Mouse (Mus musculus): Measurements from ENCODE around the gene Kidins220. TPM values are rescaled to one million over a fixed set of nuclear protein-coding genes. Genes with fewer than 3 reads are reported as not detected.

Kidins220 gene
- total RNA-seq (2021) = 10 to 100 TPM; 65.7 to 67.7 TPM
- long read RNA-seq, experiment 1, partial matches to known transcripts = 3 of 22 reads
- long read RNA-seq, experiment 1, other reads (novel, unspliced or antisense) = 19 of 22 reads
- long read RNA-seq, experiment 2, partial matches to known transcripts = 7 of 25 reads
- long read RNA-seq, experiment 2, other reads (novel, unspliced or antisense) = 18 of 25 reads

DNA sequence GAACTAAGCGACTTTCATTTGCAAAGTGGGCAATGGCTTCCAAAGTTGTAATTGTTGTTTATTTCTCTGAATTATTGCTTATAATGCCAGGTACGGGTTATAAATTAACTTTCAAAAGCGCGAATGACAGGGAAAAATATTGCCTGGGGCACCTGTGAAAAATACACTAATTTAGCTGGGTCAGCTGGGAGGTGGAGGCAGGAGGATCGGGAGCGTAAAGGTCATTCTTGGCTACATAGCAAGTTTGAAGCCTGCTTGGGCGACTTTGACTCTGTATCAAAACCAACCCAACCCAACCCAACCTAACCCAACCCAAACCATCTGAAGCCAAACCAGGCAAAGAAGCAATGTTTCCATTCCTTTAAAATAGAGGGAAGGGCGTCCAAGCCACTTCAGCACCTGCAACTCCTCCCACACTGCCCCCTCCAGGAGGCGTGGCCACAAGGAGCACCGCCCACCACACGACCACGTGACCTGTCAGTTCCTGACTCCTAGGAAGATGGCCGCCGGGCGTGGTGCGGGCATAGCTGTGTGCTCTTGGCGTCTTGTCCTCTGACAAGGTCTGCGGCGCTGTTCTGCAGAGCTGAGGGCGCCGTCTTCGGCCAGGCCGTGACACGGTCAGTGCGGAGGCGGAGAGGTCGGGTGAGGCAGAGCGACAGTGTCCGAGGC lies at the start of gene Kidins220:
Gene Kidins220 (plus strand): TSS at position 480 of the 669 bp plus-strand sequence.
- DNase-seq (ENCODE audit: low spot score in 2 of 2) = peak; percentile 91 to 95

DNA sequence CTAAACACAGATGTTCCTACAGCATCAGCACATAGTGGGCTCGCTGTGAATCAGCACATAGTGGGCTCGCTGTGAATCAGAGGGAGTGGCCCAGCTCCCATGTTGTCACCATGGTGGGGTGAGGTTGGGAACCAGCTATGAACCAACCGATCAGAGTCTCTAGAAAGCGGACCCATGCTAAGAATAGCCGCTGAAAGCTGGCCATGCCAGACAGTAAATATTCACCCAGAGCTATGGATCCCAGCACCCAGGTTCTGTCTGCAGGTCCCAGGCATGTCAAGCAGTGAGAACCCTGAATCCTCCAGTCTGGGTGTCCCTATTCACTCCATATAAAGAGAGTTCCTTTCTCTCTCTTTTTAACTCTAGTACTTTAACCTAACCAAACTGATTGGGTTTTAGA lies 49.4 kb upstream of the Kidins220 start:
- no peak for DNase-seq (ENCODE audit: low spot score in 2 of 2)

DNA sequence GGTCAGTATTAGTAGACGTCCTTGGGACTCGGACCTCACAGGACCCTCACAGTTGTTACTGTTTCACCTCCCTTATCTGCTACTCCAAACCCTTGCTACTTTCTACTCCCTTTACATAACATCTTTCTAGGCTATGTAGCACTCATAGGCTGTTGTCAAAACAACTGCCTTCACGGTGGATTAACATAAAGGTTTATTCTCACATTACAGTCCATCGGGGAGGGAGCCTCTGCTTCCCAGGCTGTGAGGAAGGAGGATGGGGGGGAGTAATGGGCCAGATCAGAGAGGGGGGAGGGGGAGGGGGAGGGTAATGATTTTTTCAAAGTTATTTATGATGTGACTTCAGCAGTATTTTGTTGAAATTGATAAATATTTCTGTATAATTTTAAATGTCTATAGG lies 49.0 kb upstream of the Kidins220 start:
- no peak for DNase-seq (ENCODE audit: low spot score in 2 of 2)

DNA sequence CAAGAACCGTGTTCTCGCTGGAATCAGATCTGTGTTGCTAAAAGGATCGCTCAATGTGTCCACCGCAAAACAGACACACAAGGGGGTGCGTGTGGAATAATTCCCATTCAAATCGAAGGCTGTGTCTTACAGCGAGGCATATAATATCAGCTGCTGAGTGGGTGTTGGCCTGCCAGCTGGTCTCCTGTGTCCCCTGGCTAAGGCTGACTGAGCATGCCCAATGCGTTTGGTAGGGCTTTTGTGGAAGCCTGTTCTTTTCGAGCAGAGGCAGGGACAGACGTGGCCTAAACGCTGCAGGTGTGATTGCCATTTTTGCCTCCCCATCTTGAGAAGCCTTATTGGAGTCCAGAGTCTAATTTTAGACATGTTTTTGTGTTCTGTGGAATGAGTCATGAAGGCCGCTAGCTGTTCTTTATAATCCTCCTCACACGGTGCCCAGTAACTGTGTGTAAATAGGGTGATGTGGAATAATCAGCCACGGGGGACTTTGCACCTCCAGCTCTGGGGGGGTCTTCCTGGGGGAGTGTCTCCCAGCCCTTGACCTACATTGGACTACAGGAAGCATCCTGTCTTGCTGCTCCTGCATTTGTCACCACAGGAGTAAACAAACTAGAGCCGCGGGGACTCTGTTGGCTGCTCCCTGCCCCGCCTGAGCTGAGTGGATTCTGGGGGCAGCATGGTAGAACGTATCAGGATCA lies 46.5 kb upstream of the Kidins220 start:
- no peak for DNase-seq (ENCODE audit: low spot score in 2 of 2)

DNA sequence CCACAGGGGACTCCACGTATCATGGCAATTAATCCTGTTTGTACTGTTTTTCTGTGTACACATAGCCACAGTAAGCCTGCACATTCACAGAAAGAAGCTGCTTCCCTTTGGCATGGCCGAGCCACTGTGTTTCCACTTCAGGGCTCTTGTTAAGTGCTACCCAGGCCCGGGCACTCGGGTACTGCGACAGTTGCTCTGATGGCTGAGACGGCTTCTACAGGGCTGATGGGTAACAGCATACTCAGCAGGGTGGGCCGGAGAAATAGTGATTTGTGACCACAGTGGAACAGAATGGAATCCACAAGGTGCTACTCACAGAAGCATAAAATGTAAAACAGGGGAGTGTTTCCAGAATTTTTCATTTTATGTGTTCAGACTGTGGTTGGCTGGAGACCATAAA lies 45.7 kb upstream of the Kidins220 start:
- DNase-seq (ENCODE audit: low spot score in 2 of 2) = no peak

DNA sequence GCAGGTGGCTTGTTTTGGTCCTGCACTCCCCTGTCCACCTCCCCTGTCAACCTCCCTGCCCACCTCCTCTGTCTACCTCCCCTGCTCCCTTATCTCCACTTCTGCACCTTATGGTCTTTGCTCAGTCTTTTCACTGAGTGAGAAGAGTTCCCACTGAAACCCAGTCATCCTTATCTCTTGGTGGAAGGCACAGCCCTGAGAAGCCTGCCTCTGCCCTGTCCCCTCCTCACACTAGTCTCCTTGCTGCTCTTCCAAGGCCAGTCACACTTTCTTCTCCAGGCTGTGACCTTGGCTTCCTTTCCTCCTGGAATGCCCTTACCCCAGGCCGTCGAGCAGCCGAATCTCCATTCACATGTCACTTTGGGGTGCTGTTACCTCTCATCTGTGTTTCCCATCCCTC lies 44.0 kb upstream of the Kidins220 start:
- no peak for DNase-seq (ENCODE audit: low spot score in 2 of 2)

DNA sequence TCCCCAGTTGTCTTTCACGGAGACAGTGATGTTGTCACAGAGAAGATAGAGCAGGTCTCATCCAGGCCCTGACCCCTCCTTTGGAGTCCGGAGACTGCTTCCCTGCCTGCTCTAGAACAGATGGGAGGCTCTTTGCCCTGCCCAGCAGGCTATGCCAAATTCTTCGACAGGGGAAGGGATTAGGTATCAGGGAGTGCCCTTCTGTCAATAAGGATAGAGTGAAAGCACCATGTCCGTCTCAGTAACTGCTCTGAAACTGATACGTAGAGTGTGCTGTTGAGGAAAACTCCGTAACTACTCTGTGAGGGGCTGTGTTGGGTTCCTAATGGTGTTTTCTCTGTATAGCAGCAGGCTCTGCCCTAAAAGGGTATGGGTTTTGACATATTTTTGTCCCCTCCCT lies 42.6 kb upstream of the Kidins220 start:
- DNase-seq (ENCODE audit: low spot score in 2 of 2) = no peak

DNA sequence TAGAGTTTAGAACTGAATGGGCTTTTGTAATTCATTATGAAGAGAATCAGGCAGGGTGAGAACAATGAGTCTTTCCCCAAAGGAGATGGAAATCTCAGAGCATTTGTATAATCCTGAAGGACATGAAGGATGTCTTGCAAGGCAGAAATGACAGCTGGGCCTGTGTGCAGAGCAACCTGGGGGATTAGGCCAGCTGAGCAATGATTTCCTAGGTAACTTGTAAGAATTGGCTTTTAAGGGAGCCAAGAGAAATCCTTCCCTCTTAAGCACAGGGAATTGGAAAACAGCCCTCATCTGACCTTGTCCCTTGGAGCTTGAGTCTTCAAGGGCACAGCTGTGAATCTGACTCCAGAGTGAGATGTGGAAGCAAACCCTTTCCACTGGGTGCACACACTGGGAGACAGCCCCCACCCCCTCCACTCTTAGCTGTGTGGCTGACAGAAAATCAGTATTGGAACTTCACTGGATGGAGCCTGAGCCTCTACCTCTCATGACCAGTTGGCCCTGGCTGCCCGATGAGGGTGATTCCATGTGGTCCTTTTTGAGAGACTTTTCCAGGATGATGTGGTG lies 41.4 kb upstream of the Kidins220 start:
- DNase-seq (ENCODE audit: low spot score in 2 of 2) = no peak

DNA sequence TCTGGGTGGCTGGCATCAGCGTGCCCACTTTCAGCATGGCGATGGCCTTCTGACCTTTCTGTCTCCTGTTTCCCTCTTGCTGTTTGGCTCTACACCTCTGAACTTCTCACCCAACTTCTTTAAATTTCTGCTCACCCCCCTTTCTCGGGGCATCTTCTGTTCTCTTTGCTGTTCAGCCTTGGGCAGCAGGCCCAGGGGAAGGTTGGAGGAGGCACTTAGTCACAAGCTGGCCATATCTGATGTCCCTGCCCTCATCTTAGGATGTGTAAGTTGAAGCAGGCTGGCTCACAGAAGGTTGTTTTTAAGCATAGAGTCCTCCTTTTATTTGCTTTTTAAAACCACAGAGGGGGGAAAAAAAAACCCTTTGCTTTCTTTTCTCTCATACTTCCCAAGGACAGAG lies 40.7 kb upstream of the Kidins220 start:
- no peak for DNase-seq (ENCODE audit: low spot score in 2 of 2)

DNA sequence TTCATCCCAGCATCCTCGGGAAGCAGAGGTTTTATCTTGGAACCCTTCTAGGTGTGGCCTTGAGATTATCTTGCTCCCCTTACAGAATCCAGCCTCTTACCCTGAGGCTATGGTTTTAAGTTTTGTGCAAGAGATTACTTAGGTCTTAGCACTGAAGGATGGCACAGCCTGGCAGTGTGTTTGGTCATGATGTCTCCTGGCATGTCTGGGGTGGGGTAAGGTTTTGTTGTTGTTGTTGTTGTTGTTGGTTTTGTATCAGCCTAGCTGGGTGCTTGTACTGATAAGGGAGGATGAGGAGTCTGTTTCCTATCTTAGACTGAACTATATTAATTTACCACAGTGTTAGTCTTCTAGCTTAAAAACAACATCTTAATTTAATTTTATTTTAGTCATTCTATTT lies 38.4 kb upstream of the Kidins220 start:
- no peak for DNase-seq (ENCODE audit: low spot score in 2 of 2)

DNA sequence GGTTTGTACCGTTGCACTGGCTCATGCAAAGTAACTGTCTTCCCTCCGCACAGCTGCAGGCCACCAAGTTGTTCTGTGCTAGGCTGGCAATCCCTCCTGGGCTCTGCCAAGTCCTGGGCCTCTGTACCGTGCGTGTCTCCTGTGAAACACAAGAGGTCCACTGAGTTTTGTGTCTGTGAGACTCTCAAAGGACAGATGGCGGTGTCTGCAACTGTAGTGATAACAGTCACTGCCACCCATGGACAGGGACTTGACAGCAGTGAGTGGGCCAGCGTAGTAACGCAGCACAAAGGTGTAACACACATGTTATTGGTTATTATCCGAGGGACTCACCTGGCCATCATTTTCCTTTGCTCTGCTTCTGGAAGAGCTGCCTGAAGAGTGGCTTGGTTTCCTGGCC lies 35.4 kb upstream of the Kidins220 start:
- no peak for DNase-seq (ENCODE audit: low spot score in 2 of 2)

DNA sequence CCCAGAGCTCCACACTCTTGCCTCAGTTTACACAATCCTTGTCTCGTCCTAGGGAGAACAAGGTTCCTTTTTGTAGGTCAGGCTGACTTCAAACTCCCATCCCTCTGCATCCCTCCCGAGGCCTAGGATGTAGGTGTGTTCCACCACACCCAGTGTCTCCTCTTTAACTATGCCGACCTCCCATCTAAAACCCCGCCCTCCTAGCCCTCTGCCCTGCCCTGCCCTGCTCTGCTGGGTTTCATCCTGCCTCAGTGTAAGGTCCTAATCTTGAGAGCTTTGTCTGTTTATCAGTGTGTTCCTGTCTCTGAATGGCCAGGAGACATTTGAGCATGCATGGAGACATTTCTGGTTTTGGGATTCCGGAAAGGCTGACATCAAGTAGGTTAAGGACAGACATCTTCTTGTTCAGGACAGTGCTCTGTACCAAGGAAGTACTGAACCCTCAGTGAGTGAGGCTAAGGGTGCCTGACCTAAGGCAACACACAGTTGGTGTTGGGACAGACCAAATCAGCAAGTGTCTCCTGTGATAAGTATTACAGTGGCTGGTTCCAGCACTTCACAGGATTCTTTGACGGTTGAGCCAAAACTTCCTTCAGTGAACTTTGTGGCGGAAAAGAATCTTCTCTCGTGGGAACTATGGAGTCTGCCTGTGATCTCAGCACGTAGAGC lies 32.0 kb upstream of the Kidins220 start:
- DNase-seq (ENCODE audit: low spot score in 2 of 2) = no peak

DNA sequence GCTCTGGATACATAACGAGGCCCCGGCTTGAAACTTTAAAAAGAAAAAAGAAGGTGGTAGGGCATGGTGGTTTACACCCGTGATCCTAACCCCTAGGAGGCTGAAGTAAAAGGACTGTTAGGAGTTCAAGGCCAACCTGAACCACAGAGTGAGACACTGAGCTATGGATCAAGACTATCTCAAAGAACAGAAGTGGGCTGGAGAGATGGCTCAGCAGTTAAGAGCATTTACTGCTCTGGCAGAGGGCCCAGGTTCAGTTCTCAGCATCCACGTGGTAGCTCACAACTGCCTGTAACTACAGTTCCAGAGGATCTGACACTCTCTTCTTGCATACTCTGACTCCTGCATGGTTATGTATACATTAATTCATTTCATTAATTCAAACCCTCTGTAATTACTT lies 31.3 kb upstream of the Kidins220 start:
- DNase-seq (ENCODE audit: low spot score in 2 of 2) = no peak

DNA sequence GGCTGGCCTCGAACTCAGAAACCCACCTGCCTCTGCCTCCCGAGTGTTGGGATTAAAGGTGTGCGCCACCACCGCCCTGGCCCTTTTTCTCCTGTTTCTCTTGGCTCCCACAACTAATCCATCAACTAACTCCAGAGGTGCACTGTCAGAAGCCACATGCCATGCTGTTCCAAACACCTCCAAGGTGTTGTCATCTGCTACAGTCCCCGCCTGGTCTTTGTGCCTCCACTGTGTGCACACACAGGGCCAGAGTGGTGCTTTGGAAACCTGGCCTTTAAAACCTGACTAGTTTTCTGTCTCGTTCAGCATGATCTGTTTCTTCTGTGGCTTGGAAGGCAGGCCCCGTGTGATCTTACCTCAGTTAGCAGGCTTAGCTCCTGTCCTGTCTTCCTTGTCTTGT lies 30.1 kb upstream of the Kidins220 start:
- no peak for DNase-seq (ENCODE audit: low spot score in 2 of 2)

DNA sequence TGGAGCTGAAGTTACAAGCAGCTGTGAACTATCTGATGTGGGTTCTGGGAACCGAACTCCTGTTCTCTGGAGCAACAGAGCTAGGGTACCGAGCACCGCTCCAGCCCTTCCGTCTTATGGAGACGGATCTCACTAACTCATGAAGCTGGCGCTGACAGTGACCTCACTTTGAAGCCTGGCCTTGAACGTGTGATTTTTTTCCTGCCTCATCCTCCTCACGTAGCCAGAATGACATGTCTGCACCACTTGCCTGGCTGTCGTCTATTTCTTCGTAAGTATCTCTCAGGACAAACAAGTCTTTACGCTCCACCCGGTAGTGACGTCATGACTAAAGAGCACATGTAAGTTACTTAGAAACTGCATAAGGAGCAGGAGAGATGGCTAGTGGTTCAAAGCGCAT lies 27.7 kb upstream of the Kidins220 start:
- DNase-seq (ENCODE audit: low spot score in 2 of 2) = no peak

DNA sequence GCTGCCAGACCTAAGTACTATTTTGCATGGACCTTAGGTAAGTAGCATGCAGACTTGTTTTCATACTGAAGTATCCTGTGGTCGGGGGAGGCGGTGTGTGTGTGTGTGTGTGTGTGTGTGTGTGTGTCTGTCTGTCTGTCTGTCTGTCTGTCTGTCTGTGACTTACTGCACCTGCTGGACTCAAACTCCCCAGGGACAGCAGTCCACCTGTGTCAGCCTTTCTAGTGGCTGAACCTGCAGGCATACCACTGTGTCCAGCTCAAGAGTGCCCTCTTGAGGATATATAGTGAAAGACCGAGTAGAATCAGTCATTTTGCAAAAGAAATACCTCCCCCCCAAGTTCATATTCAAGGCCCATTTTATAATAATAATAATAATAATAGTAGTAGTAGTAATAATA lies 26.4 kb upstream of the Kidins220 start:
- DNase-seq (ENCODE audit: low spot score in 2 of 2) = no peak

DNA sequence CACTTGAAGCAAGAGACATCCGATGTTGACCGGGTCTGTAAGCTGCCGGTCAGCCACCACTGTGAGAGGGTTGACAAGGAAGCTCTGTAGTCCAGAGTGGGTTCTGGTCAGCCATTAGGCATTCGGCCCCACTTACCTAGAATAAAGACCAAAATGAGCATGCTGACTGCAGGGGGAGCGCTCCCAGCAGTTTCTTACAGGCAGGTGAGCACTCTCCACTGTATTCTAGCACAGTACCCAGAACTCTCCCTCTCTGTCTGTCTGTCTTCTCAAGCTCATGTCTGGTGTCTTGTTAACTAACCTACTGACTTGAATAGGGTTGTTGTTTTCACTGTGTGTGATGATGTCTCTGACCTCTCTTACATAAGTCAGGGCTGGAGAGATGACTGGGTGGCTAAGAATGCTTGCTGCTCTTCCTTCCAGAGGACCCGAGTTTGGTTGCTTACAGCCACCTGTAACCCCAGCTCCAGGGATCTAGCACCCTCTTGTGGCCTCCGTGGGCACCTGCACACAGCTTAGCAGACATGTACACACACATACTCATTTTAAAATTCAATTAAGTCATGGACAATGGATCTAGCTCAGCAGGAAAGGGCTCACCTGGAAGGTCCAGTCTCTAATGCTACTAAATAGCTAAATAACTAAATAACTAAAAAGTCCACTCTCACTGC lies 24.2 kb upstream of the Kidins220 start:
- no peak for DNase-seq (ENCODE audit: low spot score in 2 of 2)

DNA sequence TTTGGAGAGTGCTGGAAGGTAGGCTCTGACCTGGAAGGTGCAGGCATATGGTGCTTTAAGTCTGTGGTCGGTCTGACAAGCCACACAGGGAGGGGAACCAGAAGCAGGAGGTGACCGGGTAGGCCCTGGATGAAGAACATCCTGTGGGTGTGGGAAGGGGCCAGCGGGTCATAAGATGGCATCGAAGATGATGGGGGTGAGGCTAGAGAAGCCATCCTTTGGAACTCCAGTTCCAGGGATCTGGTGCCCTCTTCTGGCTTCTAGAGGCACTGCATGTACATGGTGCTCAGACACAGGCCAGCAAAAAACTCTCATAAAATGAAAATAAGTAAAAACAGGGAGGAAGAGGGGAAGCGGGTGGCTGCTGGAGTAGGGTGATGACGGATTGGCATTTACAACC lies 22.6 kb upstream of the Kidins220 start:
- peak in 1 of 2 experiments; percentile 65 for DNase-seq (ENCODE audit: low spot score in 2 of 2)

DNA sequence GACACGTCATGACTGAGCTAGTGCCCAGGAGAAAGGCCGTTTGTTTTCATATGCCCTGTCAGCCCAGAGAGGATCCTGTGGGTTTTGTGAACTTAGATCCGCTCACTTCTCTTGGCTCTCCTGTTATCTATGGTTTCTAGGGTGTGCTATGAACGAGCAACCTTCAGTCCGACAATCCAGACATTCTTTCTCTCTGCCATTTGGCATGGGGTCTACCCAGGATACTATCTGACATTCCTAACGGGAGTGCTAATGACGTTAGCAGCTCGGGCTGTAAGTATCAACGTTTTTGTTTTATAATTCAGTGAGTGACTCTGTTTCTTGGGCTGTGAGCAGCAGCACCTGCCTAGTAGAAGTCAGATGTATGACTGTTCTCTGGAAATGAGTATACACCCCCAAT lies 19.6 kb upstream of the Kidins220 start:
- no peak for DNase-seq (ENCODE audit: low spot score in 2 of 2)

DNA sequence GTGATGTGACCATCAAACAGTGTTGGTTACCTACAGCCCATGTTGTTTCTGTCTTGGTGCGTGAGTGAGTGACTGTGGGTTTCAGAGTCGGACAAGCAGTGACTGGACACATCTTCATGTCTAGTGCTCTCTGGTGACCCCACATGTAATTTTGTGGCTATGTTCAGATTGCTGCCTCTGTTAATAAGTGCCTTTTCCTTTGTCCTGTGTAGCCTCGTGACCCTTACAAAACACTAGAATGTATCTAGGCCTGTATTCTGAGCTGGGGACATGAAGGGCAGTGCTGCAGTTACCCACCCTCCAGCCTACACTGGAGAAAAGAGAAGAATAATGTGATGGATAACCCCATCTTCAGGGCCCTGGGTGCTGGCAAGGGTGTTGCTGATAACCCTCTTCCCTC lies 16.2 kb upstream of the Kidins220 start:
- no peak for DNase-seq (ENCODE audit: low spot score in 2 of 2)

DNA sequence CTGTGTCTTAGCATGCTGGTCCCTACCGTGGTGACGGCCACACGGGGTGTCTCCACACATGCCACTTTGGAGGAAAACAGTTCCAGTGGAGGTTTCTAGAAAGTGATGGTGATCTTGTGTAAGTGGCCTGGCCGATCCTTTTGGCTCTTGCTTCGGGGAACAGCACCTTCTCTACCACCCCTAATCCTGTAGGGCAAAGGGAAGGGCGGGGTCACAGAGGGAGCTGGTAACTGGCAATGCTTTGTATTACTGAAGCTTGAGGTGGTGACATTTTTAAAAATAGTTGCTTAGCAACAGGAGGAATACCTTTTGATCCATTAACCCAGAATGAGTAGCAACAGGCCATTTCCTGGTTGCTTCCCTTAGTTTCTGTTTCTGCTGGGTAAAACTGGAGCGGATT lies 12.9 kb upstream of the Kidins220 start:
- no peak for DNase-seq (ENCODE audit: low spot score in 2 of 2)
